Mouse (Mus musculus) urinary bladder, adult 2 months (tissue): ENCODE data around the gene Ginm1. TPM values are rescaled to one million over a fixed set of nuclear protein-coding genes. Genes with fewer than 3 reads are reported as not detected.

Source experiments
- DNase-seq: peaks from one replicate; pipeline ENCODE4 v3.0.0; 2022; ENCODE audit warnings: low spot score
- polyA plus RNA-seq: library from polyadenylated mRNA; depleted of rRNA; stranded (reverse); fragments of >200 nt; gene quantifications from 2 replicates; pipeline ENCODE4 v1.2.3, GENCODE M21; 2012; rRNA removed

Ginm1 gene
- 81.8 and 82.6 TPM in 2 replicates for polyA plus RNA-seq

- peak; percentile 83 for DNase-seq
These were observed at the start of gene Ginm1, which contains the start of gene Ppil4 for GRCm38 (mm10) chr10:7792751-7793385. TSS of gene Ginm1 (minus strand) at chr10:7792824. TSS of gene Ppil4 (plus strand) at chr10:7792891.

- DNase-seq: peak; percentile 47
These were observed 49.0 kb upstream of the Ginm1 start for GRCm38 (mm10) chr10:7841571-7842080.

GRCm38 (mm10) chr10:7840785-7841184, 48.2 kb upstream of the Ginm1 start:
- no peak for DNase-seq

GRCm38 (mm10) chr10:7840353-7840733, 47.7 kb upstream of the Ginm1 start:
- DNase-seq: no peak

GRCm38 (mm10) chr10:7839551-7840352, 47.1 kb upstream of the Ginm1 start:
- DNase-seq: no peak

GRCm38 (mm10) chr10:7838874-7839421, 46.3 kb upstream of the Ginm1 start:
- no peak for DNase-seq

- DNase-seq: no peak
These were observed 45.4 kb upstream of the Ginm1 start for GRCm38 (mm10) chr10:7838036-7838435.

GRCm38 (mm10) chr10:7837446-7837845, 44.8 kb upstream of the Ginm1 start:
- DNase-seq: no peak

- DNase-seq: no peak
These were observed 44.3 kb upstream of the Ginm1 start for GRCm38 (mm10) chr10:7836902-7837301.

GRCm38 (mm10) chr10:7834671-7835225, 42.1 kb upstream of the Ginm1 start:
- DNase-seq: no peak

GRCm38 (mm10) chr10:7833377-7834165, 40.9 kb upstream of the Ginm1 start:
- no peak for DNase-seq

GRCm38 (mm10) chr10:7832171-7832676, 39.6 kb upstream of the Ginm1 start, which contains the start of gene Zc3h12d:
TSS of gene Zc3h12d (plus strand) at chr10:7832470.
- DNase-seq: no peak

- DNase-seq: no peak
These were observed 33.5 kb upstream of the Ginm1 start for GRCm38 (mm10) chr10:7826106-7826505.

- no peak for DNase-seq
These were observed 32.6 kb upstream of the Ginm1 start for GRCm38 (mm10) chr10:7825281-7825665.

- no peak for DNase-seq
These were observed 32.1 kb upstream of the Ginm1 start for GRCm38 (mm10) chr10:7824663-7825280.

GRCm38 (mm10) chr10:7821981-7822380, 29.4 kb upstream of the Ginm1 start:
- DNase-seq: no peak

GRCm38 (mm10) chr10:7820171-7820570, 27.5 kb upstream of the Ginm1 start:
- no peak for DNase-seq

GRCm38 (mm10) chr10:7819603-7820002, 27.0 kb upstream of the Ginm1 start:
- no peak for DNase-seq

- DNase-seq: no peak
These were observed 26.5 kb upstream of the Ginm1 start for GRCm38 (mm10) chr10:7819156-7819555.

GRCm38 (mm10) chr10:7818676-7819075, 26.1 kb upstream of the Ginm1 start:
- no peak for DNase-seq

- no peak for DNase-seq
These were observed 23.9 kb upstream of the Ginm1 start for GRCm38 (mm10) chr10:7816476-7816875.
